Mouse (Mus musculus) gastrocnemius, adult 2 months (tissue): ENCODE results near the gene Fxr1. TPM values are rescaled to one million over a fixed set of nuclear protein-coding genes. Genes with fewer than 3 reads are reported as not detected.

ENCODE experiments used
- DNase-seq: peaks from one replicate; pipeline ENCODE4 v3.0.0; 2022
- H3K27ac ChIP-seq: fragments of 200-600 bp; 2 replicates; pipeline ENCODE4 v1.8.1; 2022; ENCODE audit warnings: mild to moderate bottlenecking
- H3K4me3 ChIP-seq: fragments of 200-600 bp; 2 replicates; pipeline ENCODE4 v1.8.1; 2022; ENCODE audit warnings: mild to moderate bottlenecking, moderate library complexity
- CTCF ChIP-seq: fragments of 200-600 bp; IDR thresholded peaks from 2 replicates; pipeline ENCODE4 v1.8.1; 2022; ENCODE audit warnings: antibody characterized with exemption, mild to moderate bottlenecking, moderate library complexity
- intact Hi-C: fragments of 180-260 bp; cut with DNase I; formaldehyde crosslinking; loops from one replicate; pipeline ENCODE4 v1.15.1; 2025
- total RNA-seq, 2 experiments: library from RNA; stranded (reverse); gene quantifications; 2 replicates each; pipeline ENCODE4 v1.2.3; 2021

Gene Fxr1
- total RNA-seq, 2 experiments from 2014 or later = 397 to 430 TPM

- Histone ChIP-seq H3K27ac (no peak overlapping the region), H3K4me3 (no peak overlapping the region)
- intact Hi-C loops = no loop called here
- DNase-seq = no peak
- no peak for TF ChIP-seq CTCF
These were observed 53.0 kb downstream of the Fxr1 start for GRCm38 (mm10) chr3:34072726-34073125.

- no peak for TF ChIP-seq CTCF
- no peak for DNase-seq
- intact Hi-C loops = no loop called here
- H3K4me3 ChIP-seq = no peak overlapping the region
- no peak overlapping the region for H3K27ac ChIP-seq
These were observed 56.5 kb downstream of the Fxr1 start for GRCm38 (mm10) chr3:34076058-34076759.

- peak within 1 kb of the TSS; percentile 76 for H3K4me3 ChIP-seq
- no peak for TF ChIP-seq CTCF
- peak within 1 kb of the TSS; percentile 91 for H3K27ac ChIP-seq
- peak; percentile 95 for DNase-seq
- intact Hi-C loops = loop anchor here (5.0 to 10.0 kb wide), 3 partner anchors 104 to 1674 kb away; partner anchors contain the start of gene Atp11b
These were observed 61.3 kb downstream of the Fxr1 start, which contains the start of gene Dnajc19 for GRCm38 (mm10) chr3:34080900-34081662. TSS of gene Dnajc19 (minus strand) at chr3:34081321.

- Histone ChIP-seq H3K4me3 (peak overlapping the region; percentile 76), H3K27ac (peak overlapping the region; percentile 91)
- TF ChIP-seq CTCF = no peak
- DNase-seq = no peak
- intact Hi-C loops = loop anchor here (5.0 to 10.0 kb wide), 3 partner anchors 105 to 1673 kb away; partner anchors contain the start of gene Atp11b
These were observed 62.2 kb downstream of the Fxr1 start for GRCm38 (mm10) chr3:34081929-34082328.

GRCm38 (mm10) chr3:34083655-34084054 lies 63.9 kb downstream of the Fxr1 start:
- no peak overlapping the region for H3K27ac ChIP-seq
- DNase-seq = no peak
- H3K4me3 ChIP-seq = no peak overlapping the region
- TF ChIP-seq CTCF = no peak
- intact Hi-C loops = loop anchor here (5.0 to 10.0 kb wide), 3 partner anchors 106 to 1671 kb away; partner anchors contain the start of gene Atp11b

DNA sequence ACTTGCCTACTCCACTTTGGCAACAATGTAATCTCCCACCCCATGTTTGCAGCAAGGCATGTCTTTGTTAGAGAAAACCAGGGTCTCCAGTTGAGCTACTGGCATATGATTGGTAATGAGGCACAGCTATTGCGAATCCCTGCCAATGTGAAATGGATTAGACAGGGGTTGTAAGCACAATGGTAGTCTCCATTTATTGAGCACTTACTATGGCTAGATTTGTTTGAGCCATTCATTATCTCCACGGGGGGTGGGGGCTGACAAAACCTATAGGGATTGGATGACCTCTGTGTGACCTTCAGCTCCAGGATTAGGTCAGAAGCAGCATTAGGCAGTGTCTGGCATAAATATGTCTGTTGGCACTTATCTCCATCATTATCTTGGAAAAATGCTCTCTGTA lies 83.1 kb downstream of the Fxr1 start:
- Histone ChIP-seq H3K27ac (no peak overlapping the region), H3K4me3 (no peak overlapping the region)
- TF ChIP-seq CTCF = no peak
- no peak for DNase-seq
- intact Hi-C loops = no loop called here

- intact Hi-C loops = no loop called here
- Histone ChIP-seq H3K27ac (no peak overlapping the region), H3K4me3 (no peak overlapping the region)
- no peak for TF ChIP-seq CTCF
- DNase-seq = no peak
These were observed 84.3 kb downstream of the Fxr1 start for GRCm38 (mm10) chr3:34103902-34104672.

DNA sequence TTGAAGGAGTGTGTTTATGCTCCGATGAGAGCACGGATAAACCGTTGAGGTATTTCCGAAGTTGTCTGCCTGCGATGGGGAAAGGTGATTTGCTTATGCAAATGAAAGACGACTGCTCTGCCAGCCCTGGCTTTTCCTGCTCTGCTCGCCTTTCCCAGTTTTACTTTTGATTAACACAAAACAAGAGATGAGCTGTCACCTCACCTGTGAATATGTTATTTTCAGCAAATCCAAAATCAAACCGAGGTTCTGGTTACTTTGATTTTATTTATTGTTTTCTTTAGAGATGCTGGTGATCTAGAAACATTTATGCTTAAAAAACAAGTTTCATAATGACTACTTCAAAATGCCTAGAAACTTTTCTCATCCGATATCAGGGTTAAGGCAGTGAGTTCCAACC lies 86.7 kb downstream of the Fxr1 start:
- no peak overlapping the region for H3K4me3 ChIP-seq
- no peak for DNase-seq
- no peak for TF ChIP-seq CTCF
- intact Hi-C loops = no loop called here
- H3K27ac ChIP-seq = no peak overlapping the region

- no peak for TF ChIP-seq CTCF
- no peak overlapping the region for H3K4me3 ChIP-seq
- DNase-seq = no peak
- no peak overlapping the region for H3K27ac ChIP-seq
- intact Hi-C loops = no loop called here
These were observed 87.9 kb downstream of the Fxr1 start for GRCm38 (mm10) chr3:34107631-34108030.

DNA sequence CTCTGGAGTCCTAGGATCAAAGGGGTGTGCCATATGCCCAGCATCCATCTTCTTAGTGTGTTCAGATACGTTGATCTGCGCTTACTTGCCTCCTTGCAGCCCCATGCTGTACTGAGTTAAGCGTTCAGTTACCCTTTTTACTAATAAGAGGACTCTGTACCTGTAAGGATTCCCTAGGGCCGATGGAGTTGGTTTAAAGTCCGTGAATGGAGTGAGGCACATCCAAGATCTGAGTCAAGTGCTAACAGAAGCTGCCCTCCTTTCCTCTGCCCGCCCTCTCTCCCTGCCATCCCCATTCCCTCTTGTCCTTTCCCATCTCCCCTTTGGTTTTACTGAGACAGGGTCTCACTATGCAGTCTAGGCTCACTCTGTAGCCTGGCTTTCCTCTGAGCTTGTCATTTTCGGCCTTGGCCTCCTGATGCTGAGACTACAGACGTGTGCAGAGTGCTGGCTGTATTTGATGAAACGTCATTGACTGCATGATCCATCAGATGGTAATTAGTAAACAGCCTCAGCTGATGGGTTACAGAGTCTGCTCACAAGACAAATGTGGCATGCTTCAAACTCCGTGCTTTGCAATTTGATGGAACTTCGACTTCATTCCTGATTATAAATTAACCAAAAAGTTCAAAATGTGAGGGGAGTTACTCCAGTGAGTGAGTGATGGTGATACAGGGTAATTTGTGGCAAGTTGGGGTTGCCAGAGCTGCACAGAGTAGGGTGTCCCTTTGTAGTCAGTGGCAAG lies 92.4 kb downstream of the Fxr1 start:
- intact Hi-C loops = no loop called here
- no peak for TF ChIP-seq CTCF
- Histone ChIP-seq H3K4me3 (no peak overlapping the region), H3K27ac (no peak overlapping the region)
- no peak for DNase-seq

DNA sequence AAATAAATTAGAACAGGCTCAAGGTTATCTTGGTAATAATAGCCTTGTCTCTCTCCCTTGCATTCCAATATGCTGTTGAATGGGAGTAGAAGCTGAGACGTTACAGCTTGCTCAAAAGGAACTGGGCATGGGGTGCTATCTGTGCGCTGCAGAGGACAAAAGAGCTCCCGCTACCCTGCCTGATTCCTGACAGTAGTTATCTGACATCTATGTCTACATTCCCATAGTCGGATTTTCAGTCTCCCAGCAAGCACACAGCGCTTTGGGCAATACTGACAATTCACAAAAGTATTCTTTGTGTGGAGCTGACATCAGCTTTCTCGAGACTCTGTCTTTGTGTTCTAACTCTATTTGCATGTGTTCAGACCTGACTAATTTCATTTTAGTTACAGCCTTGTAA lies 96.1 kb downstream of the Fxr1 start:
- Histone ChIP-seq H3K4me3 (no peak overlapping the region), H3K27ac (no peak overlapping the region)
- intact Hi-C loops = no loop called here
- DNase-seq = no peak
- TF ChIP-seq CTCF = no peak

DNA sequence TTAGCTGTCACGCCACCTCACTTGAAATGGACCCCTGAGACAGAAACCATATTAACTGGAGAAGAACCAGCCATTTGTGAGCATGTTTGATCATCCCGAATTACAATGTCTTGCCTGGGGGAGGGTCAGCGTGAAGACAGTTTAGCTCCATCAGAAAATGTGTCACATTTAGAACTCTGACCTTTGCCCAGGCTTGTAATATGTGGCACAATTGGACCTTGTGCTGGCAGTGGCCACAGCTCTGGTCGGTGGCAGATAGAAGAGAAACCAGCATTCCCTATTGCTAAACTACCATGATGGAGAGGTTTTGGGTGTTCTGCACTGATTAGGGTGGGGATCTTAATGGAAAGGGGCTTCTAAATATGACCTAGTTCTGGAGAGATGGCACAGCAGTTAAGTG lies 100.1 kb downstream of the Fxr1 start:
- intact Hi-C loops = no loop called here
- no peak for TF ChIP-seq CTCF
- H3K27ac ChIP-seq = no peak overlapping the region
- no peak for DNase-seq
- no peak overlapping the region for H3K4me3 ChIP-seq

Other genes with a start within 250 kb of the Fxr1 start
- 10 to 100 TPM; 11.2 to 12.9 TPM for gene Ttc14, start 220.1 kb upstream of the Fxr1 start, total RNA-seq
- gene Ccdc39, start 175.6 kb upstream of the Fxr1 start, total RNA-seq = under 1 TPM; 0.11 to 0.23 TPM
- 100 to 1,000 TPM; 136 to 139 TPM for gene Dnajc19, start 61.4 kb downstream of the Fxr1 start, total RNA-seq